Mouse (Mus musculus) kidney, embryonic 16.5 days (tissue): ENCODE results near the gene Gng8. TPM values are rescaled to one million over a fixed set of nuclear protein-coding genes. Genes with fewer than 3 reads are reported as not detected.

ENCODE experiments used
- polyA plus RNA-seq: library from polyadenylated mRNA; unstranded; fragments of >200 nt; fragmentation: Nextera tagmentation; extraction: Ambion mirVana; gene quantifications from 2 replicates; pipeline ENCODE4 v1.2.1, GENCODE M21; 2015

The Gng8 gene
- polyA plus RNA-seq, 1 experiment from 2014 or later = 7.7 TPM

Other genes starting within 250 kb of the Gng8 start
- gene Ceacam15, start 216.1 kb upstream of the Gng8 start, polyA plus RNA-seq = not detected in 2 replicates
- not detected in 2 replicates for gene Ceacam9, start 169.9 kb upstream of the Gng8 start, polyA plus RNA-seq
- gene Ap2s1, start 153.4 kb upstream of the Gng8 start, polyA plus RNA-seq = 269 and 282 TPM in 2 replicates
- gene Slc1a5, start 110.4 kb upstream of the Gng8 start, polyA plus RNA-seq = 49.2 and 51.0 TPM in 2 replicates
- 98.4 and 111 TPM in 2 replicates for gene Strn4, start 75.9 kb upstream of the Gng8 start, polyA plus RNA-seq
- gene Fkrp, start 75.1 kb upstream of the Gng8 start, polyA plus RNA-seq = 36.3 and 36.6 TPM in 2 replicates
- gene Prkd2, start 48.9 kb upstream of the Gng8 start, polyA plus RNA-seq = 16.2 and 17.8 TPM in 2 replicates
- gene Dact3, start 16.5 kb upstream of the Gng8 start, polyA plus RNA-seq = 2.0 and 2.1 TPM in 2 replicates
- 1.9 and 2.6 TPM in 2 replicates for gene Ptgir, start 14.7 kb downstream of the Gng8 start, polyA plus RNA-seq
- 145 and 154 TPM in 2 replicates for gene Calm3, start 32.3 kb downstream of the Gng8 start, polyA plus RNA-seq
- 7.4 and 7.5 TPM in 2 replicates for gene Pnmal2, start 52.9 kb downstream of the Gng8 start, polyA plus RNA-seq
- 0.62 and 0.65 TPM in 2 replicates for gene Pnmal1, start 67.9 kb downstream of the Gng8 start, polyA plus RNA-seq
- gene Gm42372, start 91.3 kb downstream of the Gng8 start, polyA plus RNA-seq = 0.20 and 0.26 TPM in 2 replicates
- 49.6 and 53.8 TPM in 2 replicates for gene Ccdc8, start 100.9 kb downstream of the Gng8 start, polyA plus RNA-seq
- 122 and 125 TPM in 2 replicates for gene Ppp5c, start 136.1 kb downstream of the Gng8 start, polyA plus RNA-seq
- gene Hif3a, start 170.6 kb downstream of the Gng8 start, polyA plus RNA-seq = 25.2 and 26.1 TPM in 2 replicates
- gene Psg16, start 182.3 kb downstream of the Gng8 start, polyA plus RNA-seq = 0.19 TPM in 2 replicates